Mouse (Mus musculus) liver, embryonic 15.5 days (tissue): ENCODE results near the gene Mrps21. TPM values are rescaled to one million over a fixed set of nuclear protein-coding genes. Genes with fewer than 3 reads are reported as not detected.
A peak's percentile ranks its signal among the peaks of the same experiment; 100 is the strongest.

Source experiments
- ATAC-seq: fragments of 200-750 bp; cut with Nextera tagmentation; 2 replicates; pipeline ENCODE4 v1.8.0; 2017; ENCODE audit warnings: moderate number of reproducible peaks, mild to moderate bottlenecking, moderate library complexity; ENCODE audit not compliant: insufficient read depth
- H3K27ac ChIP-seq: fragments of 300-500 bp; sonication (generic); replicated peaks from 2 replicates; pipeline ENCODE4 v1.5.1; 2015; ENCODE audit warnings: mild to moderate bottlenecking, inconsistent platforms
- H3K27me3 ChIP-seq: fragments of 300-500 bp; sonication (generic); 2 replicates; pipeline ENCODE4 v1.6.1; 2015; ENCODE audit warnings: mild to moderate bottlenecking, inconsistent platforms
- H3K36me3 ChIP-seq: fragments of 300-500 bp; sonication (generic); replicated peaks from 2 replicates; pipeline ENCODE4 v1.6.1; 2015; ENCODE audit warnings: moderate library complexity, mild to moderate bottlenecking, inconsistent platforms
- H3K4me1 ChIP-seq: fragments of 300-500 bp; sonication (generic); replicated peaks from 2 replicates; pipeline ENCODE4 v1.6.1; 2015; ENCODE audit warnings: inconsistent platforms
- H3K4me2 ChIP-seq: fragments of 300-500 bp; sonication (generic); 2 replicates; pipeline ENCODE4 v1.6.1; 2015; ENCODE audit warnings: moderate library complexity, mild to moderate bottlenecking, inconsistent platforms
- H3K4me3 ChIP-seq: fragments of 300-500 bp; sonication (generic); replicated peaks from 2 replicates; pipeline ENCODE4 v1.5.1; 2015; ENCODE audit warnings: mild to moderate bottlenecking, inconsistent platforms
- H3K9ac ChIP-seq: fragments of 300-500 bp; sonication (generic); 2 replicates; pipeline ENCODE4 v1.6.1; 2015; ENCODE audit warnings: moderate library complexity, mild to moderate bottlenecking, inconsistent platforms
- H3K9me3 ChIP-seq: fragments of 300-500 bp; sonication (generic); replicated peaks from 2 replicates; pipeline ENCODE4 v1.6.1; 2016; ENCODE audit warnings: inconsistent platforms
- WGBS: fragments of 180-500 bp; shearing (Covaris S2); methylation state at CpG from one replicate; pipeline ENCODE4 v1.1.7; 2015; ENCODE audit warnings: mixed read lengths; ENCODE audit not compliant: insufficient replicate concordance; 5-methylcytosine and 5-hydroxymethylcytosine counted together
- polyA plus RNA-seq: library from polyadenylated mRNA; unstranded; fragments of >200 nt; fragmentation: Nextera tagmentation; extraction: Ambion mirVana; gene quantifications from 2 replicates; pipeline ENCODE4 v1.2.1, GENCODE M21; 2015

Mrps21 gene
- polyA plus RNA-seq, 1 experiment from 2014 or later: 166 TPM

DNA sequence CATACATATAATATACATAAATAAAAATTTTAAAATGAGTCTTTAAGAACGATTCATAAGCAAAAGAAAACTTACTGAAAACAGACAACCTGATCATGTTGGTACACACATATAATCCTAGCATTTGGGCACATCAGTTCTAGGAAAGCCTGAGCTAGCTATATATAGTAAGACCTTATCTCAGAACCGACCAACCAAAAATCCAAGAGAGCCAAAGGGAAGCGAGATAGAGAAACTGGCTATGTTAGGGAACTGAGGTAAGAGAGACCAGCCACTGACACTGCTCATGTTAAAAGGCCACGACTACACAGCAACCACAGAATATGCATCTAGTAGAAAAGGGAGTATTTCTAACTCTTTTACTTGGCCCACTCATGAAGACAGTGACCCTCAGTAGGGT lies 20.7 kb downstream of the Mrps21 start:
- Histone ChIP-seq H3K4me1 (peaks cover 44% of the 10 kb centered on the region), H3K27ac (peak overlapping the region; percentile 16; the same call in 1 of the 2 replicates), H3K4me3 (no peak overlapping the region), H3K9me3 (no peaks in the 10 kb centered on the region), H3K27me3 (no peaks in the 10 kb centered on the region), H3K4me2 (0 out of 2 replicates have a peak overlapping the region, but pooled peaks have one; percentile 3), H3K36me3 (peaks cover 79% of the 10 kb centered on the region), H3K9ac (no peak overlapping the region)
- ATAC-seq: no peak; the same call in 1 of the 2 replicates
- WGBS: 29% methylated on average over 4 of the region's 4 CpGs

GRCm38 (mm10) chr3:95842503-95843214 lies 28.7 kb downstream of the Mrps21 start:
- Histone ChIP-seq H3K9me3 (no peaks in the 10 kb centered on the region), H3K4me2 (no peak overlapping the region), H3K4me1 (peaks cover 9% of the 10 kb centered on the region), H3K27ac (no peak overlapping the region), H3K4me3 (no peak overlapping the region), H3K36me3 (peaks cover 94% of the 10 kb centered on the region), H3K27me3 (no peaks in the 10 kb centered on the region), H3K9ac (no peak overlapping the region)
- 68% methylated on average over 3 of the region's 3 CpGs for WGBS
- ATAC-seq: no peak

DNA sequence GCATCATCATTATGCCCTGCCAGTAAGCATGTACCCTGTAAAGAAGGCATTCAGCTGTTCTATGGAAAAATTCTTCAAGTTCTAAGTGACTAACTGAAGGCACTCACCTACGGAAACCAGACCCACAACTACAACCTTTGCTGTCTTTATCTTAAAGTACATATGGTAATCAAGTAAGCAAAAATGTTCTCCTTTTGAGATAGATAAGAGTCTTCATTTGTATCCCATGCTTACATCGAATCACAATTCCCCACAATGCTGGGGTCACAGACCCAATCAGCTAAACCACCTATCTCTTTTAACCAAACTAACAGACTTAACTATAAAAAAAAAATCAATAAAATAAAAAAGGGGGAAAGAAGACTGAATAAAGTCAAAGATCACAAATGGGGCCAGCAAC lies 32.1 kb downstream of the Mrps21 start:
- H3K4me1 ChIP-seq: peaks cover 9% of the 10 kb centered on the region
- H3K27me3 ChIP-seq: no peaks in the 10 kb centered on the region
- H3K27ac ChIP-seq: no peak overlapping the region
- H3K4me2 ChIP-seq: no peak overlapping the region
- H3K4me3 ChIP-seq: no peak overlapping the region
- no peaks in the 10 kb centered on the region for H3K9me3 ChIP-seq
- no peak overlapping the region for H3K9ac ChIP-seq
- ATAC-seq: no peak
- H3K36me3 ChIP-seq: peaks cover 90% of the 10 kb centered on the region
- 22% methylated on average over 2 of the region's 2 CpGs for WGBS

GRCm38 (mm10) chr3:95829053-95829452 lies 42.3 kb downstream of the Mrps21 start:
- H3K4me3 ChIP-seq: no peak overlapping the region
- H3K4me2 ChIP-seq: no peak overlapping the region
- WGBS: 90% methylated on average over 4 of the region's 4 CpGs
- no peak for ATAC-seq
- H3K9me3 ChIP-seq: no peaks in the 10 kb centered on the region
- no peak overlapping the region for H3K9ac ChIP-seq
- H3K27ac ChIP-seq: no peak overlapping the region
- H3K4me1 ChIP-seq: no peaks in the 10 kb centered on the region
- H3K27me3 ChIP-seq: no peaks in the 10 kb centered on the region
- peaks cover 64% of the 10 kb centered on the region for H3K36me3 ChIP-seq

- no peaks in the 10 kb centered on the region for H3K9me3 ChIP-seq
- no peak for ATAC-seq
- H3K27me3 ChIP-seq: no peaks in the 10 kb centered on the region
- no peak overlapping the region for H3K9ac ChIP-seq
- no peak overlapping the region for H3K4me2 ChIP-seq
- WGBS: 63% methylated on average over 2 of the region's 2 CpGs
- H3K27ac ChIP-seq: no peak overlapping the region
- H3K4me3 ChIP-seq: no peak overlapping the region
- peaks cover under 1% of the 10 kb centered on the region for H3K4me1 ChIP-seq
- peaks cover 37% of the 10 kb centered on the region for H3K36me3 ChIP-seq
These were observed 45.0 kb downstream of the Mrps21 start for GRCm38 (mm10) chr3:95826275-95826674.

DNA sequence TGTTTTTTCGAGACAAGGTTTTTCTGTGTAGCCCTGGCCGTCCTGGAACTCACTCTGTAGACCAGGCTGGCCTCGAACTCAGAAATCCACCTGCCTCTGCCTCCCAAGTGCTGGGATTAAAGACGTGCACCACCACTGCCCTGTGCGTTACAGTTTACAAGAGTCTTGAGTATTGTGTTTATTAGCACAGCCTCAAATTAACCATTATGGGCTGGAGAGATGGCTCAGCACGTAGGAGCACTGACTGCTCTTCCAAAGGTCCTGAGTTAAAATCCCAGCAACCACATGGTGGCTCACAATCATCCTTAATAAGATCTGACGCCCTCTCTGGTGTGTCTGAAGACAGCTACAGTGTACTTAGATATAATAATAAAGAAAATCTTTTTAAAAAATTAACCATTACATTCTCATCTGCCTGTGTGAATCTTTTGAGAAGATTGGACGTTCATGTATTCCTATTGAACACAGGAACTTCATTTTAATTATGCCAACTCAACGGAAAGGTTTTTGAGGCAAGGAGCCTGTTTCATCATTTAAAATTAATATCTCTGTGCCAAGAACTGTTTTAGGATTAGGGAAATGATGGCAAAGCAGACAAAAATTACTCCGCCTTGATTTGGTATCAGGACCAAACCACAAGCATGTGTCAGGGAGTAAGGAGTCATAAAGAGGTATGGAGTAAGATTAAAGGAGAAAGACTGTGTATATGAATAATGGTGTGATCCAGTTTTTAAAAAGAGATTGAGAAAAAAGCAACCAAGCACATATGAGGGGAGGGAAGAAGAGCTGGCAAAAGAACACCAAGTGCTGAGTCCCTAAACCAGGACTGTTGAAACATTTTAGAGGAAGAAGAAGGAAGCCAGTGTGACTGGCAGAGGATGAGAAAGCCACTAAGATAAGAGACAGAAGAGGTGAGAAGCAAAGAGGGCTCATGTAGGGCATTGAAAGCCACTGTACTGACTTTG lies 51.0 kb downstream of the Mrps21 start:
- no peak for ATAC-seq

DNA sequence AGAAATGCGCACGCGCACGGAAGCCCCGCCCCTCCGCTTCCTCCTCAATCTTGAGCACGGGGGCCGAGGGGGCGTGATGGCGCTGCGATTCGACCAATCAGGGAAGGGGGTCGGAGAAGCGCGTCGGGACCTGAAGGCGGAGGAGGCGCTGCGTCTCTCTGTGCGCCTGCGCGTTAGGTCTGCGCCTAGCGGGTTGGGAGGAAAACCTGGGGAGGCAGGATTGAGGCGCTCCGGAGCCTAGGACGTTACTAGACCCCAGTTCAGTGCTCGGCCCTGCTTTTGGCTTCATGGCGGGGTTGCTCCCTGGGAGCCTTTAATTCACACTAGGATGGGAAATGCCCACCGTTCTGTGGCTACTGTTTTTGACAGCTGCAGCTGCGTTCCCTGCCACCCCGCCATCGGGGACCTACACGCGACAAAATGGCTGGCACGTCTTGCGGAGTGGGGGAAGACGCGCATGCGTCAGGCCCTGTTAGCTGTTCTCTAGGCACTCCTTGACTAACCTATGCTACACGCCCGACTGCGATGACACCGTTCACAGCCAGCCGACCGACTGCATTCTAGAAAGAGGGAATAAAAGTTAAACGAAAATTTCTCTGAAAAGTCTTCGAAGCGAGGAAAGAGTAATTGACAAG lies 51.9 kb downstream of the Mrps21 start:
- no peaks in the 10 kb centered on the region for H3K9me3 ChIP-seq
- H3K36me3 ChIP-seq: no peaks in the 10 kb centered on the region
- H3K27me3 ChIP-seq: no peaks in the 10 kb centered on the region
- WGBS: under 1% methylated on average over 49 of the region's 49 CpGs
- peak overlapping the region; percentile 100 for H3K27ac ChIP-seq
- peak; percentile 96 for ATAC-seq
- H3K9ac ChIP-seq: peak overlapping the region; percentile 68
- H3K4me3 ChIP-seq: peak overlapping the region; percentile 92
- peaks cover 38% of the 10 kb centered on the region for H3K4me1 ChIP-seq
- peak overlapping the region; percentile 82 for H3K4me2 ChIP-seq

More for the DNA sequence above, 51.0 kb downstream of the Mrps21 start:
- H3K4me1 ChIP-seq: peaks cover 34% of the 10 kb centered on the region
- peak overlapping the region; percentile 82 for H3K4me2 ChIP-seq
- 21% methylated on average over 10 of the region's 10 CpGs for WGBS
- no peaks in the 10 kb centered on the region for H3K9me3 ChIP-seq
- no peaks in the 10 kb centered on the region for H3K36me3 ChIP-seq
- peak overlapping the region; percentile 92 for H3K4me3 ChIP-seq
- H3K27ac ChIP-seq: peak overlapping the region; percentile 96
- H3K9ac ChIP-seq: peak overlapping the region; percentile 68
- no peaks in the 10 kb centered on the region for H3K27me3 ChIP-seq

DNA sequence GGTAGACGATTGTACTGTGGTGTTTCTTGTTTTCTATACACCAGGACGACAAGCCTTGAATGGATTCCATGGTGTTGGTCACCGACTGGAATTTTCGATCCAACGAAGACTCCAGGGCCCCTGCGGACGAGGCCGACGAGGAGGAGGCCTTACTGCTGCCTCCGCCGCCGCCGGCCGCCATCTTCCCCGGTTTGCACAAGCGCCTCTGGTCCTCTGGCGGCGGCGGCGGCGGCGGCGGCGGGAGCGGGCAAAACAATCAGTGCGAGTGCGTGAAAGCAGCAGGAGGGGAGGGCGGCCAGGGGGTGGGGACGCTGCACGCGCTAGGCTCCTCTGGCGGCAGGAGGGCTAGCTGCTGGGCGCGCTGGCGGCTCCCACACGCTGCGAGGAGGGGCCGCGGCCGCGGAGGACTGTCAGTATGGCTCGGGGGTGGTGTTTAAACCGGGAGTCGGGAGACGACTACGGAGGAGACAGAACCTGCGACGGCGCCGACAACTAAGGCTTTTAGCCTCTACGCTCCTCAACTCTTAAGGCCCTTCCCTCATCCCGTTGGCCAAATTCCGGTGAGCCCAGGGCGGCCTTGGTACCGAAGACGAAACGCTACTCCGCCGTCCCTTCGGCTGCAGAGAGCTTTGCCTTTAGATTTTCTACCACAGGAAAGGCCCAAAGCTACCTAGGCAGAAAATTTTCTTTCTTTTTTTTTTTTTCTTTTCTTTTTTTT lies 52.6 kb downstream of the Mrps21 start, which contains the start of gene Rprd2:
Gene Rprd2, minus strand, starts transcription at position 293 of the 718 bp plus-strand sequence.
- whole genome bisulfite sequencing: under 1% methylated on average over 60 of the region's 60 CpGs

DNA sequence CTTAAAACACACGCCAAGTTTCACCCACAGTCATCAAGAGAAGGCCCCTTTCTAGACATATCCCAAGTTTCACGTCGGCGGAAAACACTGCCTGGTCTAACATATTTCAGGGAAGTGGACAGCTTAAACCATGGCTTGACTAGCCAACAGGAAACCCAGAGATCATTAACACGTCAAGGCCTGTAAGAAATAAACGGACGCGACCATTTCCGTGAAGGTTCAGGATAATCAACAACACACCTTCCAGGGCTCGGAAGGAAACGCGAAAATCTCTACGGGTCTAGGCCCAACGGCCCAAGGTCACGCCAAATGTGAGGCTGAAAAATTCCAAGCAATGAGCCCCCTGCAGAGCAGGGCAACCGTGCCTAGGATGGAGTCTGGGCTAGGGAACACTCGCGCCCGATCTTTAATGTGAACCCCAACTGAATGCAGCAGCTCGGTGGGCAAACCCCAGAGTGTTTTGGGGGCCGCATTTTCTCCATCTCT lies 53.2 kb downstream of the Mrps21 start:
- Histone ChIP-seq H3K27me3 (no peaks in the 10 kb centered on the region), H3K4me3 (peak overlapping the region; percentile 92), H3K27ac (peak overlapping the region; percentile 100), H3K4me2 (peak overlapping the region; percentile 82), H3K4me1 (peaks cover 44% of the 10 kb centered on the region), H3K9me3 (no peaks in the 10 kb centered on the region), H3K36me3 (no peaks in the 10 kb centered on the region), H3K9ac (peak overlapping the region; percentile 92)
- ATAC-seq: no peak
- WGBS: under 1% methylated on average over 21 of the region's 21 CpGs

More for the DNA sequence above, 52.6 kb downstream of the Mrps21 start, which contains the start of gene Rprd2:
- peak within 1 kb of the TSS; percentile 100 for H3K27ac ChIP-seq
- H3K4me3 ChIP-seq: peak within 1 kb of the TSS; percentile 92
- H3K4me2 ChIP-seq: peak within 1 kb of the TSS; percentile 82
- no peaks in the 10 kb centered on the region for H3K9me3 ChIP-seq
- H3K4me1 ChIP-seq: peaks cover 38% of the 10 kb centered on the region
- H3K27me3 ChIP-seq: no peaks in the 10 kb centered on the region
- ATAC-seq: peak; percentile 43
- no peaks in the 10 kb centered on the region for H3K36me3 ChIP-seq
- H3K9ac ChIP-seq: peak within 1 kb of the TSS; percentile 92

GRCm38 (mm10) chr3:95816681-95817080 lies 54.6 kb downstream of the Mrps21 start:
- Histone ChIP-seq H3K9ac (no peak overlapping the region), H3K27ac (peak overlapping the region; percentile 10; the same call in 1 of the 2 replicates), H3K4me3 (peak overlapping the region; percentile 19), H3K4me2 (peak overlapping the region; percentile 82), H3K27me3 (no peaks in the 10 kb centered on the region), H3K4me1 (peaks cover 48% of the 10 kb centered on the region), H3K9me3 (no peaks in the 10 kb centered on the region), H3K36me3 (0 out of 2 replicates have a peak, but pooled peaks cover 4% of the 10 kb centered on the region)
- 60% methylated on average over 3 of the region's 3 CpGs for WGBS
- no peak for ATAC-seq
